Mouse (Mus musculus) forebrain, embryonic 14.5 days (tissue): Measurements from ENCODE around the gene 1700102P08Rik. TPM values are rescaled to one million over a fixed set of nuclear protein-coding genes. Genes with fewer than 3 reads are reported as not detected.

Experiments used
- ATAC-seq: fragments of 200-750 bp; cut with Nextera tagmentation; 2 replicates; pipeline ENCODE4 v1.8.0; 2017; ENCODE audit warnings: mild to moderate bottlenecking, moderate library complexity
- DNase-seq: peaks from one replicate; pipeline ENCODE4 v3.0.0-alpha.2; 2015; ENCODE audit warnings: low spot score
- H3K27ac ChIP-seq: fragments of 300-500 bp; sonication (generic); 2 replicates; pipeline ENCODE4 v1.5.1; 2014; ENCODE audit warnings: low read depth, mild to moderate bottlenecking, control low read depth, low read length, moderate library complexity
- H3K27me3 ChIP-seq: fragments of 300-500 bp; sonication (generic); replicated peaks from 2 replicates; pipeline ENCODE4 v1.6.1; 2014; ENCODE audit warnings: low read length, control low read depth, mixed read lengths; ENCODE audit not compliant: control insufficient read depth, insufficient read depth
- H3K36me3 ChIP-seq: fragments of 300-500 bp; sonication (generic); 2 replicates; pipeline ENCODE4 v1.6.1; 2014; ENCODE audit warnings: low read length, control low read depth; ENCODE audit not compliant: control insufficient read depth, insufficient read depth
- H3K4me1 ChIP-seq: fragments of 300-500 bp; sonication (generic); 2 replicates; pipeline ENCODE4 v1.6.1; 2014; ENCODE audit warnings: antibody characterized with exemption, low read length, control low read depth; ENCODE audit not compliant: control insufficient read depth, insufficient read depth
- H3K4me2 ChIP-seq: fragments of 300-500 bp; sonication (generic); 2 replicates; pipeline ENCODE4 v1.6.1; 2014; ENCODE audit warnings: mild to moderate bottlenecking, control low read depth, low read length
- H3K4me3 ChIP-seq: fragments of 300-500 bp; sonication (generic); 2 replicates; pipeline ENCODE4 v1.5.1; 2014; ENCODE audit warnings: low read depth, low read length, control low read depth
- H3K9ac ChIP-seq: fragments of 300-500 bp; sonication (generic); 2 replicates; pipeline ENCODE4 v1.6.1; 2014; ENCODE audit warnings: mild to moderate bottlenecking, low read length, control low read depth, moderate library complexity
- H3K9me3 ChIP-seq: fragments of 300-500 bp; sonication (generic); replicated peaks from 2 replicates; pipeline ENCODE4 v1.6.1; 2016; ENCODE audit warnings: low read length, control low read depth, mixed read lengths; ENCODE audit not compliant: control insufficient read depth
- WGBS: fragments of 180-500 bp; shearing (Covaris S2); extraction: QIAGEN DNeasy Blood & Tissue Kit; methylation state at CpG from one replicate; pipeline ENCODE4 v1.1.7; 2014; 5-methylcytosine and 5-hydroxymethylcytosine counted together
- polyA plus RNA-seq: library from polyadenylated mRNA; unstranded; fragments of >200 nt; fragmentation: Nextera tagmentation; extraction: Ambion mirVana; gene quantifications from 2 replicates; pipeline ENCODE4 v1.2.1, GENCODE M21; 2014

The 1700102P08Rik gene
- polyA plus RNA-seq, 1 experiment from 2014 or later = 1.4 TPM

GRCm38 (mm10) chr9:108378736-108379135, 13.9 kb upstream of the 1700102P08Rik start:
- WGBS = 95% methylated on average over 5 of the region's 5 CpGs
- peaks cover 91% of the 10 kb centered on the region for H3K36me3 ChIP-seq
- no peak for DNase-seq
- H3K9ac ChIP-seq = no peak overlapping the region
- no peak overlapping the region for H3K4me2 ChIP-seq
- no peaks in the 10 kb centered on the region for H3K27me3 ChIP-seq
- H3K27ac ChIP-seq = no peak overlapping the region
- no peaks in the 10 kb centered on the region for H3K4me1 ChIP-seq
- H3K4me3 ChIP-seq = no peak overlapping the region
- ATAC-seq = no peak
- H3K9me3 ChIP-seq = no peaks in the 10 kb centered on the region

GRCm38 (mm10) chr9:108379294-108379693, 13.3 kb upstream of the 1700102P08Rik start:
- ATAC-seq (no peak), DNase-seq (no peak)
- no peak overlapping the region for H3K9ac ChIP-seq
- H3K4me2 ChIP-seq = no peak overlapping the region
- H3K4me1 ChIP-seq = no peaks in the 10 kb centered on the region
- no peak overlapping the region for H3K27ac ChIP-seq
- H3K9me3 ChIP-seq = no peaks in the 10 kb centered on the region
- no peaks in the 10 kb centered on the region for H3K27me3 ChIP-seq
- H3K36me3 ChIP-seq = peaks cover 91% of the 10 kb centered on the region
- no peak overlapping the region for H3K4me3 ChIP-seq
- 71% methylated on average over 4 of the region's 4 CpGs for WGBS

- no peak for ATAC-seq
- no peaks in the 10 kb centered on the region for H3K9me3 ChIP-seq
- H3K4me3 ChIP-seq = no peak overlapping the region
- no peaks in the 10 kb centered on the region for H3K4me1 ChIP-seq
- H3K36me3 ChIP-seq = peaks cover 92% of the 10 kb centered on the region
- 97% methylated on average over 9 of the region's 9 CpGs for WGBS
- no peak for DNase-seq
- H3K4me2 ChIP-seq = no peak overlapping the region
- no peak overlapping the region for H3K27ac ChIP-seq
- H3K9ac ChIP-seq = no peak overlapping the region
- no peaks in the 10 kb centered on the region for H3K27me3 ChIP-seq
Observed at GRCm38 (mm10) chr9:108381382-108381781, 11.2 kb upstream of the 1700102P08Rik start.

GRCm38 (mm10) chr9:108385006-108385405, 7.6 kb upstream of the 1700102P08Rik start:
- no peak for ATAC-seq
- Histone ChIP-seq H3K27me3 (no peaks in the 10 kb centered on the region), H3K4me2 (no peak overlapping the region), H3K36me3 (peaks cover 98% of the 10 kb centered on the region), H3K27ac (no peak overlapping the region), H3K9me3 (no peaks in the 10 kb centered on the region), H3K9ac (no peak overlapping the region), H3K4me1 (no peaks in the 10 kb centered on the region), H3K4me3 (no peak overlapping the region)
- WGBS = 85% methylated on average over 7 of the region's 7 CpGs
- DNase-seq = no peak

GRCm38 (mm10) chr9:108386816-108387215, 5.8 kb upstream of the 1700102P08Rik start:
- H3K9ac ChIP-seq = no peak overlapping the region
- no peaks in the 10 kb centered on the region for H3K4me1 ChIP-seq
- ATAC-seq (no peak), DNase-seq (no peak)
- H3K36me3 ChIP-seq = peaks cover 97% of the 10 kb centered on the region
- H3K9me3 ChIP-seq = no peaks in the 10 kb centered on the region
- H3K4me2 ChIP-seq = no peak overlapping the region
- H3K27ac ChIP-seq = no peak overlapping the region
- H3K27me3 ChIP-seq = no peaks in the 10 kb centered on the region
- WGBS = 85% methylated on average over 4 of the region's 4 CpGs
- H3K4me3 ChIP-seq = no peak overlapping the region

- ATAC-seq = no peak
- Histone ChIP-seq H3K4me1 (no peaks in the 10 kb centered on the region), H3K4me3 (no peak overlapping the region), H3K27me3 (no peaks in the 10 kb centered on the region), H3K9ac (no peak overlapping the region), H3K27ac (no peak overlapping the region), H3K9me3 (no peaks in the 10 kb centered on the region), H3K4me2 (no peak overlapping the region), H3K36me3 (peaks cover 97% of the 10 kb centered on the region)
- WGBS = 85% methylated on average over 10 of the region's 10 CpGs
- no peak for DNase-seq
Observed at GRCm38 (mm10) chr9:108388601-108389000, 4.0 kb upstream of the 1700102P08Rik start.

GRCm38 (mm10) chr9:108389220-108389619, 3.4 kb upstream of the 1700102P08Rik start:
- Histone ChIP-seq H3K36me3 (peaks cover 97% of the 10 kb centered on the region), H3K9ac (no peak overlapping the region), H3K27ac (no peak overlapping the region), H3K4me1 (no peaks in the 10 kb centered on the region), H3K4me3 (no peak overlapping the region), H3K27me3 (no peaks in the 10 kb centered on the region), H3K9me3 (no peaks in the 10 kb centered on the region), H3K4me2 (no peak overlapping the region)
- WGBS = 88% methylated on average over 6 of the region's 6 CpGs
- ATAC-seq (no peak), DNase-seq (no peak)

- no peaks in the 10 kb centered on the region for H3K27me3 ChIP-seq
- no peak overlapping the region for H3K9ac ChIP-seq
- WGBS = 94% methylated on average over 6 of the region's 6 CpGs
- H3K4me1 ChIP-seq = no peaks in the 10 kb centered on the region
- peaks cover 53% of the 10 kb centered on the region for H3K36me3 ChIP-seq
- no peak overlapping the region for H3K4me2 ChIP-seq
- DNase-seq (no peak), ATAC-seq (no peak)
- H3K27ac ChIP-seq = no peak overlapping the region
- no peaks in the 10 kb centered on the region for H3K9me3 ChIP-seq
- H3K4me3 ChIP-seq = no peak overlapping the region
Observed at GRCm38 (mm10) chr9:108394191-108394590, 1.6 kb downstream of the 1700102P08Rik start.

- H3K9me3 ChIP-seq = no peaks in the 10 kb centered on the region
- no peak overlapping the region for H3K4me3 ChIP-seq
- no peak for DNase-seq
- no peaks in the 10 kb centered on the region for H3K27me3 ChIP-seq
- H3K4me2 ChIP-seq = no peak overlapping the region
- H3K9ac ChIP-seq = no peak overlapping the region
- ATAC-seq = no peak
- no peaks in the 10 kb centered on the region for H3K4me1 ChIP-seq
- H3K27ac ChIP-seq = no peak overlapping the region
- 100% methylated on average over 1 of the region's 1 CpGs for WGBS
- H3K36me3 ChIP-seq = peaks cover 42% of the 10 kb centered on the region
Observed at GRCm38 (mm10) chr9:108395427-108395826, 2.8 kb downstream of the 1700102P08Rik start.
